Mouse (Mus musculus): ENCODE data around the gene Slc9a9.

Slc9a9 gene

DNA sequence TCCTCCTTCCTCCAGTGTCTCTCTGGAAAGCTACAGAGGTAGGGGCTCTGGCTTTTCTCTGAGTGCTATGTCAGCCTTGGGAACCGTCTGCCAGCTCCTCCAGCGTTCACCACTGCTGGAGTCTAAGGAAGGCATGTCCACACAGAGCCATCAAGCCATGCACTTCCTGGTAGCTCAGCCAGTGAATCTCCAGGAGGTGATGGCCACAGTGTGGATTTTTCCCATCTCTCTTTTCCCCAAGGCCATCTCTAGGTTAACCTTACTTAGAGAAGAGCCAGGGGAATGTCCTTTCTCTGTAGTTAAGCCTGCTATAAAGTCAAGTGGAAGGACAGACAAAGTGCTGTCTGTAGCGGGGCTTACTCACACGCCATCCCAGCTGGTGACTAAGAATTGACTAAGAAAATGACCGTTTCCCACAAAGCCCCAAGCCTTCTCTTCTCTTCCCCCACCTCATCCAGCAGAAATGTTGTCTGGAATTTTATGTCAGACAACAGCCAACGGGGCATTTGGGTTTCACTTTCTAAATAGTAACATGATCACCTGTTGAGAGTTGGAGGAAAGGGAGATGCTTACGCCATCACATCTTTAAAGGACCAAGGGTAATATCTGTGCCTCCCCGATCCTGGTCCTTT lies 523.3 kb downstream of the Slc9a9 start:
- DNase-seq (ENCODE audit: low read depth, low spot score): no peak

DNA sequence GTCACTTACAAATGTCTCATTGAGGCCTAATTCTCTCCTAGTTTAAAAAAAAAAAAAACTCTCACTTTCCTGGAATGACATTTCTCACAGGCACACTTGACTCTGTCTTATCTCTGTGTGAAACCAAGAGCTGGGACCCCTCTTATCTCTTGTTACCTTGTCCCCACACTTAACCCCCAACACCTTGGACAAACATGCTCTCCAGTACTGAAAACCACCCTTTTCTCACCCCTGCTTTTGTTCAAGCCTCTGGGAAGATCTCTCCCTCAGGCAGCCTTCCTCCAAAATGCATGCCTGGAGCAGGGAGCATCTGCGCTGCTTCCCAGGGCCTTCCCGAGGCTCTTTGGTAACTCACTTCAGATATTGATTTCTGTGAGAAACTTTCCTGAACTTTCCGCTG lies 524.0 kb downstream of the Slc9a9 start:
- DNase-seq (ENCODE audit: low read depth, low spot score): no peak

DNA sequence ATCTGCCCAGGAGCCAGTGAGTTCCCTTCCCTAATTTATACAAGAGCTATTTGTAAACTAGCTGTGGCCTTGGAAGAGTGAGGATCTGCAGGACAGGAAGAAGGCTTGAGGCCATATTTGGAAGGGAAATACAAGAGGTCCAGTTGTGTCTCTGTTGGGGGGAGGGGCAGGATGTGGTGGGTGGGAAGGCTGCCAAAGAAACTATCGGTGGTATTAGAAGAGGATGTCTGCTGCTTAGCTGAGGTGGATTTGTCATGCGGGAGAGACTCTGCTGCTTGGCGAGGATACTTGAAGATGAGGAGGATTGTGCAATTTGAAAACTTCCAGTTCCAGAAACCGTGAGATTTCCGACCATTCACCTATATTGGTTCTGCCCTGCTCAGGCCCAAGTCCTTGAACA lies 524.4 kb downstream of the Slc9a9 start:
- no peak for DNase-seq (ENCODE audit: low read depth, low spot score)

DNA sequence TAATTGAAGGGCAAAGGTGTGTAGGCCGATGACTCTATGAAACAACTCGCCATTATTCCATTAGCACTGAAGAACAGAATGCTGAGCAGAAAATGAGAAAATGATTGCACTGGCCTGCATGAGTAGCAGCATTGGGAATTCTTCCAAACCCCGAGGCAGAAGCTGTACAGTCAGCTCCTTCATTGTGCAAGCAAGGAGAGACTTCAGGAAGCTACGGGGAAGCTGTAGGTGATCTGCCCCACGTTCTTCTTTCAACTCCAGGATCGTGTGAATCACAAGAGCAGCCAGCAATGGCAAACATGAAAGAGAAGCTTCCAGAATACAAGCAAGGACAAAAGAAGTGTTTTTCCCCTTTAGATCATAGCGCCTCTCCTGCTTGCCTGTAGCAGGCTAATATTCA lies 538.0 kb downstream of the Slc9a9 start:
- DNase-seq (ENCODE audit: low read depth, low spot score): no peak

DNA sequence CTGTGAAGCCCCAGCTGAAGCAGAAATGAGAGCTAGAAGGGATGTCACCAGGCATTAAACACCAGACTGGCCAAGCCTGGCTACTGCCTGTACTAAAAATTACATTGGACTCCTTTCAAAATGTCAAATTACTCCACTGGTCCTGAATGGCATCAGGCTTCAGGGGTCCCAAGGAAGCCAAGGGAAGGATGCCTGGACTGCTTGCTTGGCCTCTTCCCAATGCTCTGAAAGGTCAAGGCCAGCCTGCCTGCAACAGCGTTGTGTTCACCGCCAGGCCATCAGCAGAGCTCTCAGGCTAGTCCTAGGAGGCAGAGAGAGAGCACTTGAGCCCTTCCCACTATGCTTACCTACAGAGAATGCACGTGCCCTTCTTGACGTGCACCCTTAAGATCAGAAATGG lies 539.0 kb downstream of the Slc9a9 start:
- DNase-seq (ENCODE audit: low read depth, low spot score): no peak

DNA sequence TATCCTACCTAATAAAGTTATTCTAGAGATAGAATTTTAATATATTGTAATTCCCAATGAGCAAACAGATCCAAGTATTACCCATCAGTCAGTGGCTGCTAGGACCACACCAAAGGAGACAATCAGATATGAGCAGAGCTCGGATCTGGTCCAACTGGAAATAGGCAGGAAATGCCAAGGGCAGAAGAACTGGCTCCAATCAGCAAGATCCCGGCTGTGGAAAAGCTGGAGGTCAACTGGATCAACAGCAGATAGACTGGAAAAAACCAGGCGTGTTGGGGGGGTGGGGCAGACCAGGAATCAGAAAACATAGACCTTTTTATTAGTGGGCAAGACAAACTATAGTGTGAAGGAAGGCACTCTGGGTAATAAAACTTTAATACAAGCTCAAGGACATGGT lies 550.3 kb downstream of the Slc9a9 start:
- DNase-seq (ENCODE audit: low read depth, low spot score): no peak

DNA sequence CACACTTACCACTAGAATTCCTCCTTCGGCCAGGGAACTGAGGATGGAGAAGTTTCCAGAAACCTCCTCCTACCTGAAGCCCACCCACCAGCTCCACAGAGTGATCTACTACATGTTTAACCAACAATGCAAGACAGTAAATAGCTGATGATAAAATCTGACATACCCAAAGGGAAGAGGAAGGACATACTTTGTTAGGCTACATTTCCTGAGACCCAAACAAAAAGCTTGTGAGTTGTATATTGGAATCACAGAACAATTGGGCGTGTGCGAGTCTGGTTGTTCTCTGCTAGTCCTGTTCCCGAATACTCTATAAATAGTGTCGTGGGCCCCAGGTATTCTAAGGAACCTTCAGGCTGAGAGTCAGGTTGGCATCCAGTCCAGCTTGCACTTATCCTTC lies 551.6 kb downstream of the Slc9a9 start:
- no peak for DNase-seq (ENCODE audit: low read depth, low spot score)

DNA sequence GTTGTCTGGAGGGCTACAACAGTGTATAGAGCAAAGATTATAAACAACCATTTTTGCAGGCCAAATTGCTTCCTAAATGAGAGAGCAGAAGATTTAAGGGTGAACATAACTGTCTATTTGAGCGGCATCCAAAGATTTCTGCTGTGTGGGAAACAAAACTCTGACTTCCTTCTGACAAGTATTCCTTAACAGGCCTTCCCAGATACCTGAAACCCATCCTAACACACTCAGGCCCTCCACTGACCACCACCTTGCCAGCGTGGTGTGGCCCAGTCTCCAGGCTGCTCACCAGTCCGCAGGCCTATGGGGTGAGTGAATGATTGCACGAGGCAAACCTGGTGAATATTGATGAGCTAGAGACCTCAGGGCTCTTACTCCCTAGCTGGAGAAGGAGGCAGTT lies 557.3 kb downstream of the Slc9a9 start:
- no peak for DNase-seq (ENCODE audit: low read depth, low spot score)

DNA sequence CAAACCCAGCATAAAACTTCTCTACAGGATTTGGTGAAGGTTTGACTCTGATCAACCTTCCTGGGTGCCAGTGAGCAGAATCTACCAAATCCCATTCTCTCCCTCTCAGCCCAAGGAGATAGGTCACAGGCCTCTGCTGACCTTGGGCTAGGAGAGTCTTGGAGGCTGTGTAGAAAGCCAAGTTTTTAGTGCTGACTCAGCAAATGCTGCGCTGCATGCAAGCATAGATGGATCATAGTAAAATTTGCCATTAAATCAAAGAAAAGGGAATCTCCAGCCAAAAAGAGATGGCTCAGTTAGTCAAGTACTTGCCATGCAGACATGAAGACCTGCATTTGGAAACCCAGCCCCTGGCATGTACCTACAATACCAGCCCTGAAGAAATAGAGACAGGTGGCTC lies 558.4 kb downstream of the Slc9a9 start:
- no peak for DNase-seq (ENCODE audit: low read depth, low spot score)

DNA sequence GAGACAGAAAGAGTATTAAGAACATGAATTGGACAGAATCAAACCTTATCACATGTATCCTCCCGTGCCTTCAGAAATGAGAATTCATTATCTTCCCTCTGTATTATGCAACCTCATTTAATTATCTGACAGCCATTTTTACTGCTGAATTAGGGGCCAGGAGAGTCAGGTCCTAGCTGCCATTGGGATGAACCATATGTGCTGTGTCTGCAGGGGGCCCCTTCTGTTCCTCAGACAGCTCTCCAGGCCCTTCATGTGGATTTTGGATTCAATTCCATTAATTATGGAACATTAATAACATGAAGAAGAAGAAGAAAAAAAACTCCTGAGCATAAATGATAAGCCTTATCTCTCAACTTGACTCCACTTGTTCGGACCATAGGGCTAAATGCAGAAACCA lies 559.4 kb downstream of the Slc9a9 start:
- no peak for DNase-seq (ENCODE audit: low read depth, low spot score)

DNA sequence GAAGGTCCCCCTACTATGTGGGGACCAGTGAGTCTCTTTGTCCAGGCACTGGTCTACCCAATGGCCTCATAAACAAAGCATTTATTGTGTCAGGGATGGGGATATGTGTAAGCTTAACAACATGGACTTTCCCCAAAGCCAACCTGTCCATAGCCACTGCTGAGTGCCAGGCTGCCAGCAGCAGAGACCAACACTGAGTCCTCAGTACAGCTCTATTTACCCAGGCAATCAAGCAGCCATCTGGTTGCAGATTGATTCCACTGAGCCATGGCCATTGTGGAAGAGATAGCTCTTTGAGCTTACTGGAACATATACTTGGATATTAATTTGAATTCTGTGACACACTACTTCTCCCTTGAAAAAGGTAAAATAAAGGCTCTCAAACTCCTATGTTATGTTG lies 570.2 kb downstream of the Slc9a9 start:
- no peak for DNase-seq (ENCODE audit: low read depth, low spot score)

DNA sequence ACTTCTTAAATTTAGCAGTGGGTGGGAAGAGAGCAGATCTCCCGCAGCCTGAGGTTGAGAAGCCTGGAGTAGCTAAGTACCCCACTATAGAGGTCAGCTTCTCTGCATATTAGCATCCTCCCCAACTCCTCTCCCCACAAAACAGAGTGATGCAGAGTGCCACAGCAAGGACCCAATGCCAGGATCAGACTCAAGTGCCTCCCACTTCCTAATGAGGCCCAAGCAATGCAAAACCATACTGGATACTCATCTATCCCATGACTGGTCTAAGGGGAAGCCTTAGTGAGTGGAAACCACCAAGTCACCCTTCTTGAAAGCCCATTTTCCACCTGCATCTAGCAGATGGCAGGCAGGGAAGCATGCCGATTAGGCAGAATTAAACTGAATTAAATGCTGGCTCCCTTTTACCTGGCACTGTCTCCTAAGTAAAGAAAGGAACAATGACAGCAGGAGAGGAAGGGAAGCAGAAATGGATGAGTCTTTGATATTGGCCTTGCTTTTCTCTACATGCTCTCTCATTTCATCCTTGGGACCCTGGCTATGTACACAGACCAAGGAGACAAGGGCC lies 573.0 kb downstream of the Slc9a9 start:
- DNase-seq (ENCODE audit: low read depth, low spot score): no peak

DNA sequence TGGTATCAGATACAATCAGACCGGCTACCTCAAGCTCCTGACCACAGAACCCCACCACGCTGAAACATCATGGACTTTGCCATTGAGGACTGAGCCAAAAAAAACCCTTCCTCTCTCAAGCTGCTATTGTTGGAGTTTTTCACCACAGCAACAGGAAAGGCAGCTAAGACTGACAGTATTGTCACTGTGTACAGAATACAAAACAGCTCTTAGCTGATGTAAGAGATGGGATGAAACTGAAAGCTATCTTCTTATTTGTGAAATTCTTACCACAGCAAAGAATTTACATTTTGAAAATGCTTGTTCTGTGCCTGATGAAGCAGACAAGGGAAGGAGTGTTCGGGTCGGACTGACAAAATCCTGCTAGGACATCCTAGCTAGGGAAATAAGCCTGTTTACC lies 584.5 kb downstream of the Slc9a9 start:
- no peak for DNase-seq (ENCODE audit: low read depth, low spot score)

DNA sequence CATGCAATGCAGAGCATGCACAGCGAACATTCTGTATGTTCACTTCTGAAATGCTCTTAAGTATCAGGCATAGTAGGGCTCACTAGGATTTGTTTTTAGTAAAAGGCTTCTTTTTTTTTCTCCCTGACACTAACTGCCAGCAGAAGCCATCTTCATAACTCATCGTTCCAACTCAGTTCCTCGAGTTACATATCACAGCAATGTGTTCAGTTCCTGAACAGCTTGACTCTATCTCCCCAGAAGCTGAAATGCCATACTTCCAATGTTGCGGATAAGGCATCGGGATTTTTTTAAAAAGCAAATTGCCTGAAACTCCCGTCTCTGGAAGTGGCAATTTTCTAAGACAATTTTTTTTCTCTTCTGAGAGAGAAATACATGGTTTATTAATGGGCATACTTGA lies 586.1 kb downstream of the Slc9a9 start:
- no peak for DNase-seq (ENCODE audit: low read depth, low spot score)

DNA sequence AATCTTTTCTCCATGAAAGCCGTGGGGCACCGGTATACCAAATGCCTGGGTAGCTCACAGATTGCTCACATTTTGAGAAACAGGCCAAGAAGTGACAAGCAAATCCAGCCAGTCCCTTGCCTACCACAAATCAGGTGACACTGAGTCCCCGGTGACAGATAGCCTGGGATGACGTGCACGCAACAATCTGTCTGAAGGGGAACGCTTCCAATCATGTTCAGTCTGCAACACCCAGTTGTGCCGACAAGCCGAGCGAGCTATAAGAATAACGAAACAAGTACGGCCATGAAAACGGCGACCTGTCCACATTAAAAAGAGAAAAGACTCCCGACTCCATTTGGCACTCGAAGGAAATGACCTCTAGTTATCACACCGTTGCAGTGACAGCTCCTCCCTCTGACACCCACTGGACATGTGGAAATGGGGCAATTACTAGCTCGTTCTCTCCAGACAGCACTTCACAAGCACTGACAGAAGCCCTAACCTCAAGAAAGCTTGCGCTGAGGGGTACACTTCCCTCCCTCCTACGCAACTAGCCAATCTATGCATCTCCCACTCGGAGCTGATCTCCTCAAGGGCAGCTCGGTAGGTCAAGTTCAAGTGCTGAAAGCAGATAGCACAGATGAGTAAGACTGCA lies 587.1 kb downstream of the Slc9a9 start:
- DNase-seq (ENCODE audit: low read depth, low spot score): no peak

DNA sequence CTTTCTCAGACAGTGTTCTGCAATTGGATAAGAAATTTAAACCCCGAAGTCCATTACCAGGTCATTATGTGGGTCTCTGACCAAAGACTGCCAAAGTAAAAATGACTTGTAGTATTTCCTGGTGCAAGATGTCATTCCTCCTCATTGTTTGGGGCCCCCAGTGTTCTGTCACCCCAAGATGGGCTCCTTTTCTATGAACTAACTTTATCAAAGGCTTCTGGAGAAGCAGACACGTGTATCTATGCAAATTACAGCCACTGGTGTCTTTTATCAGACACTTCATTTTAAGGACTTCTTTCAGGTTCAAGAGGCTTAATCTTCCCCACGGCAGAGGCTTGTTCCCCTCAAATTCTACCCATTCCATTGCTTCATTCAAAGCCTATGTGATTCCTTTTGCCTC lies 593.1 kb downstream of the Slc9a9 start:
- DNase-seq (ENCODE audit: low read depth, low spot score): no peak

DNA sequence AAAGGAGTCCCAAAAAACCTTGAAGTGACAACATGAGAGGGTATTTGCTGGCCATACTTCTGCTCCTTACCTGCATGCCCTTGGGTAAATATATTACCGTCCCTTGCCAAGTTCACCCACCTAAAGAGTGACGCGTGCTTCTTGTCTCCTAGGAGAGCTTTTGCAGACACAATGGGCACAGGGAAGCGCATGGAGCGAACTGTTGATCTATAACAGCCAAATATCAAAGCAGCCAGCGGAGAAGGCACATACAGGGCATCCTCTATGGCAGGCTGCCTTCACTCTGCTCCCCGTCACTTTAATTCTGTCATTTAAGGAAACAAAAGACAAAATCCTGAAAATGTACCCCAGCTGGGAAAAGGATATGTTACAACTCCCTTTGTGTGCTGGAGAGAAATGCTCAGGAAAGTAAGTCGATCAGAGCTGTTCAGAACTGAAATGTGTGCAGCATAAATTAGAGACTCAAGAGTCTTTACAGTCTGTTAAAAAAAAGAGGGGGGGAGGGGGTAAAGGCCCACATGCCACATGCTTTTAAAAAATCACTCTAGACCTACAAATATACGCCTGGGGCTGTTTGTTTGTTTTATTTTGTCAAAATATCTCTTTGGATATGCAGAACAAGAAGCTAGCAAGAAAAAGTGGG lies 594.3 kb downstream of the Slc9a9 start:
- DNase-seq (ENCODE audit: low read depth, low spot score): no peak

DNA sequence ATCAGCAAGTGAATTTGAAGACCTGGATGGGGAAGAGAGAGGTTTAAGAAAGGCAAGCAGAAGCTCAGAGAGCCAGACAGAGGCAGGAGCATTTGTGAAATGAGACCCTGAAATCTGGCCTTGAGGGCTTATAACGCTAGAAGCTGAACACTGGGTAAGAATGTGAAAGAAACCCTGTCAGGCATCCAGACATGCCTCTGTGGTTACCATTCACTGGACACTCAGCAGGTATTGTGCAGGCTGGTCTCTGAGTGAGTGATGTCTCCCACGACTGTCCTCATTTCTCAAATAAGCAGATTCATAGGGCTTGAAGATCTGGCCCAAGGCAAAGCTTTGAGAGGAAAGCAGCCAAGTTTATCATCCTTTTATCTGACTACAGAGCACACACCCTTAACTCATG lies 596.5 kb downstream of the Slc9a9 start:
- no peak for DNase-seq (ENCODE audit: low read depth, low spot score)

DNA sequence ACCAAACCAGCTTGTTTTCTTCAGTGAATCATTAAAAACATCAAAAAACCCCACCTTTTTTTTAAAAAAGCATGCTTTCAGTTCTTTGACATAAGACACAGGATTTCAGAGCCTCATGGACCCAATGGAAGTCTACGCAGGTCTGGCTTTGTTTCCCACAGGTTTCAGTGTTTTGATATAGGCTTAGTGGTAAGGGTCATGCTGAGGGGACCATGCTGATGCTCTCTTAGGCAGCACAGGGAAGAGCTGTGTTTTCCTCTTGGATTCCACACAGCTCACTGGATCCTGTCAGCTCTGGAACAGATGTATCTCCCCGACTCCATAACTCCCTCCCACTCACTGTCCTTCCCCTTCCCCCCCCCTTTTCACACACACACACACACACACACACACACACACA lies 597.2 kb downstream of the Slc9a9 start:
- no peak for DNase-seq (ENCODE audit: low read depth, low spot score)

DNA sequence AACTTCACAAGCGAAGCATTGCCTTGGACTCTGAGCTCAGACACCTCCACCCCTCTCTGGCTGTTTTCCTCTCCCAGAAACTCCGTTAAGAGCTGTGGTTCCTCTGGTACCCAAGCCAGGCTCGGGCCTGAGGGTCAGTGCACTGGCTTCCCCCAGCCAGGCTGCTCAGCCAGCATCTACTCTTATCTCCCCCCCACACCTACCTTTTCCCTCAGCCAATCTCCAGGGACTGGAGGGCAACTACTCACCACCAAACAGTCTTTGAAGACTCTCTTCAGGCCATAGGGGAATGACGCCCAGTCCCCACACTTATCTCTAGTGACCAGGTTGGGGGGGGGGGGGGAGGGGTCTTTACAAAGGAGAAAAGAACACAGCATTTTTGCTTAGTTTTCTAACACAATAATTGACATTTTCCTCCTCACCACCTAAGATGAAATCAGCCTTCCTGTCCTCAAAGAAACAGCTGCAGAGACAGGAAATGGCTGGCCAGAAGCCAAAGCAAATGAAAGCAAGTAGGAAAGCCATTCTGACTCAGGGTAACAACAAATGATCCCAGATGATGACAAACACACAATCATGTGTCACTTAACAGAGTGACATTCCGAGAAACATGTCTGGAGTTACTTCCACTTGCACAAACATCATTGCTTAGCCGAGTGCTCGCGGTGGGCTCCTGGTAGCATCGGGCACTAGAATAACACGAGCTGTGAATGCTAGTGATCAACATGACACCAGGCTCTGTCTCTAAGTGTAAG lies 610.1 kb downstream of the Slc9a9 start:
- DNase-seq (ENCODE audit: low read depth, low spot score): no peak
